Mouse (Mus musculus): Measurements from ENCODE around the gene Cnot6l.

Gene Cnot6l

GRCm38 (mm10) chr5:96162399-96163331 is 1.3 kb downstream of the Cnot6l start:
- in situ Hi-C loops (cut with MboI, MseI) = no loop called here

GRCm38 (mm10) chr5:96161578-96162398 is 2.2 kb downstream of the Cnot6l start:
- in situ Hi-C loops (cut with MboI, MseI) = no loop called here

GRCm38 (mm10) chr5:96161263-96161577 is 2.8 kb downstream of the Cnot6l start:
- in situ Hi-C loops (cut with MboI, MseI) = no loop called here

GRCm38 (mm10) chr5:96160467-96161262 is 3.3 kb downstream of the Cnot6l start:
- in situ Hi-C loops (cut with MboI, MseI) = no loop called here

- in situ Hi-C loops (cut with MboI, MseI) = loop anchor here (25.0 kb wide), 1 partner anchor 1270 kb away; no protein-coding TSS in a partner anchor
Observed at GRCm38 (mm10) chr5:96142351-96142750, 21.6 kb downstream of the Cnot6l start.

- in situ Hi-C loops (cut with MboI, MseI) = loop anchor here (25.0 kb wide), 1 partner anchor 1282 kb away; no protein-coding TSS in a partner anchor
Observed at GRCm38 (mm10) chr5:96130683-96131082, 33.3 kb downstream of the Cnot6l start.

GRCm38 (mm10) chr5:96126856-96127255 is 37.1 kb downstream of the Cnot6l start:
- in situ Hi-C loops (cut with MboI, MseI) = loop anchor here (25.0 kb wide), 1 partner anchor 1285 kb away; no protein-coding TSS in a partner anchor

GRCm38 (mm10) chr5:96114943-96115342 is 49.0 kb downstream of the Cnot6l start:
- in situ Hi-C loops (cut with MboI, MseI) = no loop called here

- in situ Hi-C loops (cut with MboI, MseI) = no loop called here
Observed at GRCm38 (mm10) chr5:96104644-96105043, 59.3 kb downstream of the Cnot6l start.

GRCm38 (mm10) chr5:96091468-96091867 is 72.5 kb downstream of the Cnot6l start:
- in situ Hi-C loops (cut with MboI, MseI) = no loop called here

- in situ Hi-C loops (cut with MboI, MseI) = no loop called here
Observed at GRCm38 (mm10) chr5:96085324-96085723, 78.6 kb downstream of the Cnot6l start.

- in situ Hi-C loops (cut with MboI, MseI) = no loop called here
Observed at GRCm38 (mm10) chr5:96079026-96079425, 84.9 kb downstream of the Cnot6l start.

- in situ Hi-C loops (cut with MboI, MseI) = no loop called here
Observed at GRCm38 (mm10) chr5:96065591-96065990, 98.4 kb downstream of the Cnot6l start.

- in situ Hi-C loops (cut with MboI, MseI) = no loop called here
Observed at GRCm38 (mm10) chr5:96042492-96042891, 121.5 kb downstream of the Cnot6l start.

GRCm38 (mm10) chr5:96041507-96042104 is 122.4 kb downstream of the Cnot6l start:
- in situ Hi-C loops (cut with MboI, MseI) = no loop called here

- in situ Hi-C loops (cut with MboI, MseI) = no loop called here
Observed at GRCm38 (mm10) chr5:96039188-96039840, 124.7 kb downstream of the Cnot6l start.

GRCm38 (mm10) chr5:96037684-96038121 is 126.3 kb downstream of the Cnot6l start:
- in situ Hi-C loops (cut with MboI, MseI) = no loop called here

GRCm38 (mm10) chr5:96036125-96036672 is 127.8 kb downstream of the Cnot6l start:
- in situ Hi-C loops (cut with MboI, MseI) = no loop called here

GRCm38 (mm10) chr5:96034101-96034500 is 129.9 kb downstream of the Cnot6l start:
- in situ Hi-C loops (cut with MboI, MseI) = no loop called here

- in situ Hi-C loops (cut with MboI, MseI) = no loop called here
Observed at GRCm38 (mm10) chr5:96029821-96030220, 134.2 kb downstream of the Cnot6l start.

Data from T-helper 2 cell (primary cell).